In genomic region chr9:114639186-114639748, GRCm38 (mm10) we compare ENCODE assay signal across 8 mouse cellular contexts. TPM values are rescaled to one million over a fixed set of nuclear protein-coding genes. Genes with fewer than 3 reads are reported as not detected.
A peak's percentile ranks its signal among the peaks of the same experiment; 100 is the strongest.
DNase-seq lines count a peak whose midpoint lies in the region; ATAC-seq and TF ChIP-seq lines count a peak whose summit lies in the region.

No protein-coding gene starts in this region.

- peak overlapping the region; percentile 51; the same call in 1 of the 2 replicates for H3K27ac ChIP-seq in cerebellum, adult 2 months (ENCODE audit: insufficient read depth, low read length)
- peak overlapping the region; percentile 80 for H3K27ac ChIP-seq in spleen, adult 2 months (ENCODE audit: insufficient read depth, low read length)
- H3K27ac ChIP-seq in hindbrain, embryonic 15.5 days (replicated peaks), result peak overlapping the region; percentile 84
- H3K27ac ChIP-seq in midbrain, embryonic 15.5 days, result peak overlapping the region; percentile 87

- H3K4me3 ChIP-seq in cerebellum, adult 2 months (replicated peaks; ENCODE audit: insufficient read depth, low read depth, low read length), result peak overlapping the region; percentile 81
- peak overlapping the region; percentile 81 for H3K4me3 ChIP-seq in spleen, adult 2 months (ENCODE audit: extremely low read depth, insufficient read depth, insufficient read length)
- peak overlapping the region; percentile 60 for H3K4me3 ChIP-seq in hindbrain, embryonic 15.5 days
- peak overlapping the region; percentile 97 for H3K4me3 ChIP-seq in midbrain, embryonic 15.5 days

- H3K9me3 ChIP-seq in hindbrain, embryonic 15.5 days, result no peaks in the 10 kb centered on the region
- no peaks in the 10 kb centered on the region for H3K9me3 ChIP-seq in midbrain, embryonic 15.5 days

- ATAC-seq in hindbrain, embryonic 15.5 days (ENCODE audit: low FRiP score, low read depth), result peak; percentile 13; the same call in 1 of the 2 replicates
- peak; percentile 10 for ATAC-seq in midbrain, embryonic 15.5 days (replicated peaks)

- H3K4me2 ChIP-seq in hindbrain, embryonic 15.5 days, result peak overlapping the region; percentile 95
- H3K4me2 ChIP-seq in midbrain, embryonic 15.5 days, result peak overlapping the region; percentile 95

- no peaks in the 10 kb centered on the region for H3K27me3 ChIP-seq in cerebellum, adult 2 months (ENCODE audit: control insufficient read depth, insufficient read depth, low read length)
- no peaks in the 10 kb centered on the region for H3K27me3 ChIP-seq in spleen, adult 2 months (ENCODE audit: control insufficient read depth, insufficient read depth, low read length)
- peaks cover 23% of the 10 kb centered on the region for H3K27me3 ChIP-seq in hindbrain, embryonic 15.5 days
- peaks cover 15% of the 10 kb centered on the region for H3K27me3 ChIP-seq in midbrain, embryonic 15.5 days (replicated peaks)

- no peak for TF ChIP-seq CTCF in cerebellum, adult 2 months (IDR thresholded peaks at IDR 0.05; ENCODE audit: borderline replicate concordance, insufficient read depth, low read depth, low read length)
- TF ChIP-seq CTCF in spleen, adult 2 months (IDR thresholded peaks at IDR 0.05; ENCODE audit: extremely low read depth, insufficient read depth, insufficient read length, insufficient replicate concordance), result no peak

- H3K9ac ChIP-seq in hindbrain, embryonic 15.5 days, result peak overlapping the region; percentile 84
- H3K9ac ChIP-seq in midbrain, embryonic 15.5 days, result peak overlapping the region; percentile 78

- H3K36me3 ChIP-seq in spleen, adult 2 months (ENCODE audit: control insufficient read depth, insufficient read depth, low read length), result no peaks in the 10 kb centered on the region
- H3K36me3 ChIP-seq in hindbrain, embryonic 15.5 days, result 0 out of 2 replicates have a peak, but pooled peaks cover 4% of the 10 kb centered on the region
- no peaks in the 10 kb centered on the region for H3K36me3 ChIP-seq in midbrain, embryonic 15.5 days (replicated peaks)

- H3K4me1 ChIP-seq in cerebellum, adult 2 months (ENCODE audit: control insufficient read depth, insufficient read depth, low read length), result 0 out of 2 replicates have a peak, but pooled peaks cover 6% of the 10 kb centered on the region
- H3K4me1 ChIP-seq in spleen, adult 2 months (ENCODE audit: control insufficient read depth, insufficient read depth, insufficient read length), result peaks cover 2% of the 10 kb centered on the region; the same call in 1 of the 2 replicates
- H3K4me1 ChIP-seq in hindbrain, embryonic 15.5 days (replicated peaks), result peaks cover 26% of the 10 kb centered on the region
- peaks cover 25% of the 10 kb centered on the region for H3K4me1 ChIP-seq in midbrain, embryonic 15.5 days

- peak in 1 of 2 experiments; percentile 18 for DNase-seq in cerebellum, adult 2 months
- no peak for DNase-seq in cerebellum, adult 11 months
- DNase-seq in spleen, adult 2 months (ENCODE audit: low read depth in 1 of 2, low spot score in 2 of 2), result no peak
- DNase-seq in spleen, postnatal 14 days (ENCODE audit: low spot score in 2 of 2), result no peak
- no peak for DNase-seq in T-cell, adult 2 months (ENCODE audit: low spot score)
- DNase-seq in ovary, postnatal 36 days (ENCODE audit: low spot score), result no peak

- WGBS in cerebellum, adult 2 months, result 13% methylated on average over 18 of the region's 18 CpGs
- 14% methylated on average over 18 of the region's 18 CpGs for WGBS in spleen, adult 2 months
- WGBS in hindbrain, embryonic 15.5 days, result 16% methylated on average over 18 of the region's 18 CpGs
- WGBS in midbrain, embryonic 15.5 days, result 18% methylated on average over 18 of the region's 18 CpGs

- no peak for TF ChIP-seq POLR2A in cerebellum, adult 2 months (IDR thresholded peaks at IDR 0.05; ENCODE audit: borderline replicate concordance, insufficient read depth, low read length)
- TF ChIP-seq POLR2A in spleen, adult 2 months (IDR thresholded peaks at IDR 0.05; ENCODE audit: low read depth, low read length), result no peak

RNA-seq across cellular contexts. Expression of gene Cnot10, which starts 0.7 kb away (rescaled TPM):
- polyA plus RNA-seq in cerebellum, adult 2 months (2012; rRNA removed), result 69.7 and 70.9 TPM in 2 replicates
- polyA plus RNA-seq in spleen, adult 2 months (2012; rRNA removed), result 18.7 and 18.8 TPM in 2 replicates
- polyA plus RNA-seq in hindbrain, embryonic 15.5 days (2015; fragmentation: Nextera tagmentation; extraction: Ambion mirVana), result 50.2 and 53.2 TPM in 2 replicates
- polyA plus RNA-seq in midbrain, embryonic 15.5 days (2015; fragmentation: Nextera tagmentation; extraction: Ambion mirVana), result 57.4 and 61.0 TPM in 2 replicates

RNA-seq across cellular contexts. Expression of gene Dync1li1, which starts 49.3 kb away (rescaled TPM):
- polyA plus RNA-seq in cerebellum, adult 2 months (2012; rRNA removed), result 64.9 and 67.0 TPM in 2 replicates
- 9.8 and 10.1 TPM in 2 replicates for polyA plus RNA-seq in spleen, adult 2 months (2012; rRNA removed)
- polyA plus RNA-seq in hindbrain, embryonic 15.5 days (2015; fragmentation: Nextera tagmentation; extraction: Ambion mirVana), result 139 and 140 TPM in 2 replicates
- polyA plus RNA-seq in midbrain, embryonic 15.5 days (2015; fragmentation: Nextera tagmentation; extraction: Ambion mirVana), result 140 and 154 TPM in 2 replicates
